Mouse (Mus musculus) ES-Bruce4 (cell line): ENCODE measurements around the gene Tmem80.

Experiments
- CTCF ChIP-seq: IDR thresholded peaks from one replicate; pipeline ENCODE4 v1.8.1; 2011; ENCODE audit warnings: low read depth, low read length
- POLR2A ChIP-seq: IDR thresholded peaks from one replicate; pipeline ENCODE4 v1.8.1; 2011; ENCODE audit warnings: low read length; ENCODE audit not compliant: insufficient read depth

DNA sequence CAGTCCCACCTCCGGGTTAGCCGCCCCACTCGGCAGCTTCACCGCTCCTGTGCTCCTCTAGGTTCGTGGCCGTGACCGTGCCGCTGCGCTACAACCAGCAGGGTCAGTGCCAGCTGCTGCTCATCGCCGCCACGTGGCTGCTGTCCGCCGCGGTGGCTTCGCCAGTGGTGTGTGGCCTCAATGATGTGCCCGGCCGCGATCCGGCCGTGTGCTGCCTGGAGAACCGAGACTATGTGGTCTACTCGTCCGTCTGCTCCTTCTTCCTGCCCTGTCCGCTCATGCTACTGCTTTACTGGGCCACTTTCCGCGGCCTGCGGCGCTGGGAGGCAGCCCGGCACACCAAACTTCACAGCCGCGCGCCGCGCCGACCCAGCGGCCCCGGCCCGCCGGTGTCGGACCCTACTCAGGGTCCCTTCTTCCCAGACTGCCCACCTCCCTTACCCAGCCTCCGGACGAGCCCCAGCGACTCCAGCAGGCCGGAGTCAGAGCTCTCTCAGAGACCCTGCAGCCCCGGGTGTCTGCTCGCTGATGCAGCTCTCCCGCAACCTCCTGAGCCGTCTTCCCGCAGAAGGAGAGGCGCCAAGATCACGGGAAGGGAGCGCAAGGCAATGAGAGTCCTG, 33.6 kb upstream of the Tmem80 start:
- TF ChIP-seq CTCF (no peak), POLR2A (no peak)
